Mouse (Mus musculus): Measurements from ENCODE around the gene Olfr803. TPM values are rescaled to one million over a fixed set of nuclear protein-coding genes. Genes with fewer than 3 reads are reported as not detected.

Gene Olfr803
- polyA plus RNA-seq (2015; fragmentation: Nextera tagmentation; extraction: Ambion mirVana): not detected in 2 replicates

GRCm38 (mm10) chr10:129694186-129694585 is at the start of gene Olfr803:
Gene Olfr803 (minus strand): TSS chr10:129694286.
- Histone ChIP-seq H3K27me3 (no peaks in the 10 kb centered on the region), H3K9ac (no peak within 1 kb of the TSS), H3K27ac (no peak within 1 kb of the TSS), H3K9me3 (no peaks in the 10 kb centered on the region; the same call in 1 of the 2 replicates), H3K4me1 (no peaks in the 10 kb centered on the region), H3K4me2 (replicated peaks) (no peak within 1 kb of the TSS), H3K36me3 (no peaks in the 10 kb centered on the region), H3K4me3 (no peak within 1 kb of the TSS)
- ATAC-seq (ENCODE audit: low FRiP score, low read depth): no peak
- 74% methylated on average over 2 of the region's 2 CpGs for whole genome bisulfite sequencing

GRCm38 (mm10) chr10:129741821-129742220 is 47.7 kb upstream of the Olfr803 start, which contains the start of gene Olfr806:
Gene Olfr806 (minus strand): TSS chr10:129741921.
- Histone ChIP-seq H3K4me2 (replicated peaks) (no peak within 1 kb of the TSS), H3K4me3 (no peak within 1 kb of the TSS), H3K27ac (no peak within 1 kb of the TSS), H3K27me3 (no peaks in the 10 kb centered on the region), H3K4me1 (no peaks in the 10 kb centered on the region), H3K36me3 (no peaks in the 10 kb centered on the region), H3K9ac (no peak within 1 kb of the TSS), H3K9me3 (no peaks in the 10 kb centered on the region)
- no peak for ATAC-seq (ENCODE audit: low FRiP score, low read depth)

GRCm38 (mm10) chr10:129729275-129729674 is 35.2 kb upstream of the Olfr803 start, which contains the start of gene Olfr805:
Gene Olfr805 (minus strand): TSS chr10:129729375.
- Histone ChIP-seq H3K4me3 (no peak within 1 kb of the TSS), H3K9ac (no peak within 1 kb of the TSS), H3K4me2 (replicated peaks) (no peak within 1 kb of the TSS), H3K36me3 (no peaks in the 10 kb centered on the region), H3K27me3 (no peaks in the 10 kb centered on the region), H3K27ac (no peak within 1 kb of the TSS), H3K9me3 (no peaks in the 10 kb centered on the region), H3K4me1 (no peaks in the 10 kb centered on the region)
- 96% methylated on average over 2 of the region's 2 CpGs for WGBS
- no peak for ATAC-seq (ENCODE audit: low FRiP score, low read depth)

GRCm38 (mm10) chr10:129702910-129703309 is 8.8 kb upstream of the Olfr803 start, which contains the start of gene Olfr804:
Gene Olfr804 (plus strand): TSS chr10:129703210.
- Histone ChIP-seq H3K27ac (no peak within 1 kb of the TSS), H3K9me3 (no peaks in the 10 kb centered on the region), H3K9ac (no peak within 1 kb of the TSS), H3K4me2 (replicated peaks) (no peak within 1 kb of the TSS), H3K36me3 (no peaks in the 10 kb centered on the region), H3K4me3 (no peak within 1 kb of the TSS), H3K27me3 (no peaks in the 10 kb centered on the region), H3K4me1 (no peaks in the 10 kb centered on the region)
- no peak for ATAC-seq (ENCODE audit: low FRiP score, low read depth)

GRCm38 (mm10) chr10:129688069-129688468 is 6.0 kb downstream of the Olfr803 start, which contains the start of gene Olfr802:
Gene Olfr802 (minus strand): TSS chr10:129688169.
- Histone ChIP-seq H3K27ac (no peak within 1 kb of the TSS), H3K36me3 (no peaks in the 10 kb centered on the region), H3K9me3 (no peaks in the 10 kb centered on the region), H3K9ac (no peak within 1 kb of the TSS), H3K4me3 (no peak within 1 kb of the TSS), H3K4me1 (no peaks in the 10 kb centered on the region), H3K4me2 (replicated peaks) (no peak within 1 kb of the TSS), H3K27me3 (no peaks in the 10 kb centered on the region)
- ATAC-seq (ENCODE audit: low FRiP score, low read depth): no peak
- 67% methylated on average over 1 of the region's 1 CpGs for WGBS

GRCm38 (mm10) chr10:129673765-129674164 is 20.3 kb downstream of the Olfr803 start, which contains the start of gene Olfr801:
Gene Olfr801 (minus strand): TSS chr10:129673865.
- Histone ChIP-seq H3K27ac (no peak within 1 kb of the TSS), H3K4me2 (replicated peaks) (no peak within 1 kb of the TSS), H3K27me3 (no peaks in the 10 kb centered on the region)

GRCm38 (mm10) chr10:129657394-129657793 is 36.7 kb downstream of the Olfr803 start, which contains the start of gene Olfr800:
Gene Olfr800 (plus strand): TSS chr10:129657694.
- H3K27ac ChIP-seq: no peak within 1 kb of the TSS
- no peaks in the 10 kb centered on the region for H3K36me3 ChIP-seq
- no peak within 1 kb of the TSS for H3K9ac ChIP-seq
- no peak for ATAC-seq (ENCODE audit: low FRiP score, low read depth)
- no peak within 1 kb of the TSS for H3K4me3 ChIP-seq
- H3K4me1 ChIP-seq: no peaks in the 10 kb centered on the region
- no peaks in the 10 kb centered on the region for H3K9me3 ChIP-seq
- H3K27me3 ChIP-seq: no peaks in the 10 kb centered on the region
- H3K4me2 ChIP-seq (replicated peaks): no peak within 1 kb of the TSS

More at GRCm38 (mm10) chr10:129673765-129674164, 20.3 kb downstream of the Olfr803 start, which contains the start of gene Olfr801:
- Histone ChIP-seq H3K4me3 (no peak within 1 kb of the TSS), H3K9me3 (no peaks in the 10 kb centered on the region), H3K36me3 (no peaks in the 10 kb centered on the region), H3K4me1 (no peaks in the 10 kb centered on the region), H3K9ac (no peak within 1 kb of the TSS)
- ATAC-seq (ENCODE audit: low FRiP score, low read depth): no peak
- 80% methylated on average over 1 of the region's 1 CpGs for WGBS

GRCm38 (mm10) chr10:129651763-129652162 is 42.3 kb downstream of the Olfr803 start:
- Histone ChIP-seq H3K27ac (no peak overlapping the region), H3K36me3 (no peaks in the 10 kb centered on the region), H3K4me3 (no peak overlapping the region), H3K27me3 (no peaks in the 10 kb centered on the region), H3K4me2 (replicated peaks) (no peak overlapping the region), H3K4me1 (no peaks in the 10 kb centered on the region), H3K9ac (no peak overlapping the region), H3K9me3 (no peaks in the 10 kb centered on the region)
- no peak for ATAC-seq (ENCODE audit: low FRiP score, low read depth)
- WGBS: 77% methylated on average over 1 of the region's 1 CpGs

Small RNA genes lying within 50 kb of the gene (microRNA-seq; reads per million reads assigned to microRNA genes)
- not detected for gene Gm24485

Other genes starting within 250 kb of the Olfr803 start
- not detected in 2 replicates for gene Olfr787, start 232.4 kb downstream of the Olfr803 start, polyA plus RNA-seq (2015; fragmentation: Nextera tagmentation; extraction: Ambion mirVana)
- not detected in 2 replicates for gene Olfr788, start 223.3 kb downstream of the Olfr803 start, polyA plus RNA-seq (2015; fragmentation: Nextera tagmentation; extraction: Ambion mirVana)
- gene Olfr789, start 209.5 kb downstream of the Olfr803 start, polyA plus RNA-seq (2015; fragmentation: Nextera tagmentation; extraction: Ambion mirVana): not detected in 2 replicates
- gene Olfr790, start 195.8 kb downstream of the Olfr803 start, polyA plus RNA-seq (2015; fragmentation: Nextera tagmentation; extraction: Ambion mirVana): not detected in 2 replicates
- gene Olfr791, start 172.5 kb downstream of the Olfr803 start, polyA plus RNA-seq (2015; fragmentation: Nextera tagmentation; extraction: Ambion mirVana): not detected in 2 replicates
- gene Olfr792, start 155.1 kb downstream of the Olfr803 start, polyA plus RNA-seq (2015; fragmentation: Nextera tagmentation; extraction: Ambion mirVana): not detected in 2 replicates
- gene Olfr794, start 126.6 kb downstream of the Olfr803 start, polyA plus RNA-seq (2015; fragmentation: Nextera tagmentation; extraction: Ambion mirVana): not detected in 2 replicates
- gene Olfr796, start 81.7 kb downstream of the Olfr803 start, polyA plus RNA-seq (2015; fragmentation: Nextera tagmentation; extraction: Ambion mirVana): not detected in 2 replicates
- gene Olfr798, start 66.4 kb downstream of the Olfr803 start, polyA plus RNA-seq (2015; fragmentation: Nextera tagmentation; extraction: Ambion mirVana): not detected in 2 replicates
- gene Olfr799, start 56.8 kb downstream of the Olfr803 start, polyA plus RNA-seq (2015; fragmentation: Nextera tagmentation; extraction: Ambion mirVana): not detected in 2 replicates
- not detected in 2 replicates for gene Olfr800, start 36.6 kb downstream of the Olfr803 start, polyA plus RNA-seq (2015; fragmentation: Nextera tagmentation; extraction: Ambion mirVana)
- gene Olfr801, start 20.4 kb downstream of the Olfr803 start, polyA plus RNA-seq (2015; fragmentation: Nextera tagmentation; extraction: Ambion mirVana): not detected in 2 replicates
- gene Olfr802, start 6.1 kb downstream of the Olfr803 start, polyA plus RNA-seq (2015; fragmentation: Nextera tagmentation; extraction: Ambion mirVana): not detected in 2 replicates
- gene Olfr804, start 8.9 kb upstream of the Olfr803 start, polyA plus RNA-seq (2015; fragmentation: Nextera tagmentation; extraction: Ambion mirVana): not detected in 2 replicates
- not detected in 2 replicates for gene Olfr805, start 35.1 kb upstream of the Olfr803 start, polyA plus RNA-seq (2015; fragmentation: Nextera tagmentation; extraction: Ambion mirVana)
- not detected in 2 replicates for gene Olfr806, start 47.6 kb upstream of the Olfr803 start, polyA plus RNA-seq (2015; fragmentation: Nextera tagmentation; extraction: Ambion mirVana)
- gene Olfr807, start 63.5 kb upstream of the Olfr803 start, polyA plus RNA-seq (2015; fragmentation: Nextera tagmentation; extraction: Ambion mirVana): not detected in 2 replicates
- not detected in 2 replicates for gene Olfr808, start 71.2 kb upstream of the Olfr803 start, polyA plus RNA-seq (2015; fragmentation: Nextera tagmentation; extraction: Ambion mirVana)
- gene Olfr809, start 80.4 kb upstream of the Olfr803 start, polyA plus RNA-seq (2015; fragmentation: Nextera tagmentation; extraction: Ambion mirVana): not detected in 2 replicates
- gene Olfr810, start 100.6 kb upstream of the Olfr803 start, polyA plus RNA-seq (2015; fragmentation: Nextera tagmentation; extraction: Ambion mirVana): not detected in 2 replicates
- not detected in 2 replicates for gene Olfr811, start 110.1 kb upstream of the Olfr803 start, polyA plus RNA-seq (2015; fragmentation: Nextera tagmentation; extraction: Ambion mirVana)
- not detected in 2 replicates for gene Olfr812, start 151.8 kb upstream of the Olfr803 start, polyA plus RNA-seq (2015; fragmentation: Nextera tagmentation; extraction: Ambion mirVana)
- not detected in 2 replicates for gene Olfr813, start 161.1 kb upstream of the Olfr803 start, polyA plus RNA-seq (2015; fragmentation: Nextera tagmentation; extraction: Ambion mirVana)
- gene Olfr814, start 185.6 kb upstream of the Olfr803 start, polyA plus RNA-seq (2015; fragmentation: Nextera tagmentation; extraction: Ambion mirVana): not detected in 2 replicates
- not detected in 2 replicates for gene Olfr815, start 211.6 kb upstream of the Olfr803 start, polyA plus RNA-seq (2015; fragmentation: Nextera tagmentation; extraction: Ambion mirVana)
- gene Olfr816, start 221.3 kb upstream of the Olfr803 start, polyA plus RNA-seq (2015; fragmentation: Nextera tagmentation; extraction: Ambion mirVana): not detected in 2 replicates

All from limb, embryonic 13.5 days (tissue).